Mouse (Mus musculus) adrenal gland, postnatal 0 days (tissue): ENCODE results near the gene Aph1b. TPM values are rescaled to one million over a fixed set of nuclear protein-coding genes. Genes with fewer than 3 reads are reported as not detected.

Experiments
- polyA plus RNA-seq: library from polyadenylated mRNA; unstranded; fragments of >200 nt; fragmentation: Nextera tagmentation; extraction: Ambion mirVana; gene quantifications from 2 replicates; pipeline ENCODE4 v1.2.1, GENCODE M21; 2015

Gene Aph1b
- polyA plus RNA-seq = 4.4 and 5.4 TPM in 2 replicates

DNA sequence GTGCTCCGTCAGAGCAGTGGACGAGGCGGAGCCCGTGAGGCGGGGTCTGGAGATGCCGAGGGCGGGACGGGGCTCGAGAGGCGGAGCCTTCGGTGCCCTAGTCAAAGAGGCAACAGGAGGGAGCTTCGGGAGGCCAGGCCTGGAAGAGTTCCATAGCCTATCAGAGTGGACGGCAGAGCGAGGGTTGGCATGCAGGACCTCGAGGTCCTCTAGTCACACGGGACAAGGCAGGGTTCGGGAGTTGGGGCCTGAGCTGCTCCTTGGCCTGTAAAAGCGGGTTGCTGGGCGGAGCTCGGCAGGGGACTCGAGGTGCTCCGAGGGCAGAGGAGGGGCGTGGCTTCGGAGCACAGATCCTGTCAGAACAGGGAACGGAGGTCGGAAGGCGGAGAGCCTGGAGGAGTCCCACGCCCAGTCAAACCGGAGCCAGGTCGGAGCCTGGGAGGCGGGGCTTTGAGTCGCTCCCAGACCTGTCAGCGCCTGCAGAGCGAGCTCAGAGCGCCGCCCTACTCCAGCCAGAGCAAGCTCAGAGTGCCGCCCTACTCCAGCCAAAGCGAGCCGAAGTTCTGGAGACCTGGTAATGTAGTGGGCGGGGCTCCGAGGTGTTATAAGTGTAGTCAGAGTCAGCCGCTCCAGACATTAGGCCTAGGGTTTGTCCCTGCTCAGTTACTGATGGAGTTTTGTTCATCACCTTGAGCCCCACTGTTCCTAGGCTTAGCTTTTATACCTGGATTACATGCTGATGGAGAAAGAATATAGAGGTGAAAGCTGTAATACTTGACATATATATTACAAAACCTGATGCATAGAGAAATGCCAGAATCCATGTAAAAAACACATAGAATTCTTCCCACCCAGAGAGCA is at the start of gene Aph1b:
Gene Aph1b (minus strand): TSS at position 27 of the 861 bp plus-strand sequence.

GRCm38 (mm10) chr9:66834318-66835096 is 39.2 kb upstream of the Aph1b start, which contains the start of gene Aph1c:
Gene Aph1c, minus strand, starts transcription at chr9:66834726.

GRCm38 (mm10) chr9:66796739-66797138 is 1.4 kb upstream of the Aph1b start, which contains the start of gene Gm10647:
Gene Gm10647, plus strand, starts transcription at chr9:66797039.

Other genes with a start within 250 kb of the Aph1b start
- 31.7 and 36.9 TPM in 2 replicates for gene Usp3, start 202.3 kb downstream of the Aph1b start, polyA plus RNA-seq
- gene Car12, start 81.8 kb downstream of the Aph1b start, polyA plus RNA-seq = 0.46 and 1.5 TPM in 2 replicates
- 0.32 TPM in 1 of 2 replicates, not detected in the other for gene Gm10647, start 1.5 kb upstream of the Aph1b start, polyA plus RNA-seq
- gene Aph1c, start 39.2 kb upstream of the Aph1b start, polyA plus RNA-seq = 5.5 and 9.4 TPM in 2 replicates
- 14.2 and 15.1 TPM in 2 replicates for gene Rab8b, start 124.2 kb upstream of the Aph1b start, polyA plus RNA-seq
- gene Rps27l, start 150.6 kb upstream of the Aph1b start, polyA plus RNA-seq = 1,284 and 2,309 TPM in 2 replicates
- 9.9 and 11.7 TPM in 2 replicates for gene Lactb, start 180.0 kb upstream of the Aph1b start, polyA plus RNA-seq